Mouse (Mus musculus): ENCODE data around the gene Pheta2. TPM values are rescaled to one million over a fixed set of nuclear protein-coding genes. Genes with fewer than 3 reads are reported as not detected.

The Pheta2 gene
- 43.9 and 47.9 TPM in 2 replicates for polyA plus RNA-seq (2015; fragmentation: Nextera tagmentation; extraction: Ambion mirVana)

GRCm38 (mm10) chr15:82338593-82339112, at the start of gene Pheta2, which contains the start of the genes Naga and Smdt1:
Gene Pheta2 (plus strand): TSS chr15:82338942.
Gene Naga (minus strand): TSS chr15:82338925.
Gene Smdt1 (plus strand): TSS chr15:82338959.
- Histone ChIP-seq H3K36me3 (replicated peaks) (peaks cover 40% of the 10 kb centered on the region), H3K27me3 (no peaks in the 10 kb centered on the region), H3K9ac (peak within 1 kb of the TSS; percentile 83), H3K4me3 (replicated peaks) (peak within 1 kb of the TSS; percentile 71), H3K27ac (replicated peaks) (peak within 1 kb of the TSS; percentile 100), H3K4me2 (peak within 1 kb of the TSS; percentile 84), H3K9me3 (replicated peaks) (no peaks in the 10 kb centered on the region), H3K4me1 (replicated peaks) (peaks cover 71% of the 10 kb centered on the region)
- ATAC-seq (ENCODE audit: insufficient read depth): peak; percentile 77
- under 1% methylated on average over 41 of the region's 41 CpGs for WGBS (ENCODE audit: insufficient replicate concordance)

GRCm38 (mm10) chr15:82290252-82290651, 48.5 kb upstream of the Pheta2 start:
- Histone ChIP-seq H3K4me3 (replicated peaks) (no peak overlapping the region), H3K4me1 (replicated peaks) (peaks cover 20% of the 10 kb centered on the region), H3K9me3 (replicated peaks) (no peaks in the 10 kb centered on the region), H3K9ac (no peak overlapping the region), H3K36me3 (replicated peaks) (no peaks in the 10 kb centered on the region), H3K27me3 (peaks cover 26% of the 10 kb centered on the region), H3K4me2 (no peak overlapping the region), H3K27ac (replicated peaks) (no peak overlapping the region)
- no peak for ATAC-seq (ENCODE audit: insufficient read depth)
- WGBS (ENCODE audit: insufficient replicate concordance): 59% methylated on average over 7 of the region's 7 CpGs

GRCm38 (mm10) chr15:82292851-82293250, 45.9 kb upstream of the Pheta2 start:
- Histone ChIP-seq H3K9ac (no peak overlapping the region), H3K4me2 (no peak overlapping the region), H3K4me3 (replicated peaks) (no peak overlapping the region), H3K9me3 (replicated peaks) (no peaks in the 10 kb centered on the region), H3K27me3 (peaks cover 21% of the 10 kb centered on the region), H3K4me1 (replicated peaks) (peaks cover 13% of the 10 kb centered on the region), H3K27ac (replicated peaks) (no peak overlapping the region), H3K36me3 (replicated peaks) (no peaks in the 10 kb centered on the region)
- 18% methylated on average over 5 of the region's 5 CpGs for WGBS (ENCODE audit: insufficient replicate concordance)
- ATAC-seq (ENCODE audit: insufficient read depth): no peak

- Histone ChIP-seq H3K9ac (no peak overlapping the region), H3K4me2 (no peak overlapping the region), H3K9me3 (replicated peaks) (no peaks in the 10 kb centered on the region), H3K4me3 (replicated peaks) (no peak overlapping the region), H3K27me3 (peaks cover 21% of the 10 kb centered on the region), H3K36me3 (replicated peaks) (no peaks in the 10 kb centered on the region), H3K4me1 (replicated peaks) (peaks cover 13% of the 10 kb centered on the region), H3K27ac (replicated peaks) (no peak overlapping the region)
- ATAC-seq (ENCODE audit: insufficient read depth): no peak
- WGBS (ENCODE audit: insufficient replicate concordance): 16% methylated on average over 7 of the region's 7 CpGs
These were observed 45.5 kb upstream of the Pheta2 start for GRCm38 (mm10) chr15:82293271-82293711.

GRCm38 (mm10) chr15:82294059-82294458, 44.7 kb upstream of the Pheta2 start:
- Histone ChIP-seq H3K27me3 (peaks cover 28% of the 10 kb centered on the region), H3K4me1 (replicated peaks) (peaks cover 17% of the 10 kb centered on the region), H3K4me3 (replicated peaks) (no peak overlapping the region), H3K27ac (replicated peaks) (no peak overlapping the region), H3K9ac (no peak overlapping the region), H3K36me3 (replicated peaks) (no peaks in the 10 kb centered on the region), H3K9me3 (replicated peaks) (no peaks in the 10 kb centered on the region), H3K4me2 (no peak overlapping the region)
- ATAC-seq (ENCODE audit: insufficient read depth): no peak
- 35% methylated on average over 8 of the region's 8 CpGs for WGBS (ENCODE audit: insufficient replicate concordance)

GRCm38 (mm10) chr15:82298764-82299561, 39.8 kb upstream of the Pheta2 start, which contains the start of gene Wbp2nl:
Gene Wbp2nl (plus strand): TSS chr15:82298954.
- Histone ChIP-seq H3K4me1 (replicated peaks) (peaks cover 21% of the 10 kb centered on the region), H3K27ac (replicated peaks) (no peak within 1 kb of the TSS), H3K27me3 (peaks cover 14% of the 10 kb centered on the region), H3K9ac (no peak within 1 kb of the TSS), H3K4me3 (replicated peaks) (no peak within 1 kb of the TSS), H3K36me3 (replicated peaks) (no peaks in the 10 kb centered on the region), H3K9me3 (replicated peaks) (no peaks in the 10 kb centered on the region), H3K4me2 (peak within 1 kb of the TSS; percentile 29; the same call in 1 of the 2 replicates)
- 48% methylated on average over 39 of the region's 39 CpGs for WGBS (ENCODE audit: insufficient replicate concordance)
- no peak for ATAC-seq (ENCODE audit: insufficient read depth)

- WGBS (ENCODE audit: insufficient replicate concordance): 78% methylated on average over 3 of the region's 3 CpGs
- ATAC-seq (ENCODE audit: insufficient read depth): 0 out of 2 replicates have a peak, but pooled peaks have one; percentile 37
- H3K36me3 ChIP-seq (replicated peaks): no peaks in the 10 kb centered on the region
These were observed 31.6 kb upstream of the Pheta2 start for GRCm38 (mm10) chr15:82307107-82307506.

GRCm38 (mm10) chr15:82308416-82308815, 30.3 kb upstream of the Pheta2 start:
- H3K36me3 ChIP-seq (replicated peaks): no peaks in the 10 kb centered on the region
- H3K4me2 ChIP-seq: no peak overlapping the region
- no peak overlapping the region for H3K4me3 ChIP-seq (replicated peaks)
- H3K27me3 ChIP-seq: peaks cover 20% of the 10 kb centered on the region; the same call in 1 of the 2 replicates
- H3K9ac ChIP-seq: no peak overlapping the region
- H3K9me3 ChIP-seq (replicated peaks): no peaks in the 10 kb centered on the region
- no peak for ATAC-seq (ENCODE audit: insufficient read depth)
- 62% methylated on average over 3 of the region's 3 CpGs for WGBS (ENCODE audit: insufficient replicate concordance)
- no peaks in the 10 kb centered on the region; the same call in 1 of the 2 replicates for H3K4me1 ChIP-seq (replicated peaks)
- no peak overlapping the region for H3K27ac ChIP-seq (replicated peaks)

More at GRCm38 (mm10) chr15:82307107-82307506, 31.6 kb upstream of the Pheta2 start:
- Histone ChIP-seq H3K4me3 (replicated peaks) (no peak overlapping the region), H3K9ac (no peak overlapping the region), H3K9me3 (replicated peaks) (no peaks in the 10 kb centered on the region), H3K27me3 (peaks cover 20% of the 10 kb centered on the region; the same call in 1 of the 2 replicates), H3K4me1 (replicated peaks) (no peaks in the 10 kb centered on the region; the same call in 1 of the 2 replicates), H3K27ac (replicated peaks) (no peak overlapping the region), H3K4me2 (no peak overlapping the region)

GRCm38 (mm10) chr15:82317839-82318238, 20.9 kb upstream of the Pheta2 start:
- Histone ChIP-seq H3K4me2 (no peak overlapping the region), H3K36me3 (replicated peaks) (no peaks in the 10 kb centered on the region), H3K4me1 (replicated peaks) (no peaks in the 10 kb centered on the region), H3K27me3 (no peaks in the 10 kb centered on the region), H3K9ac (no peak overlapping the region), H3K4me3 (replicated peaks) (no peak overlapping the region), H3K9me3 (replicated peaks) (no peaks in the 10 kb centered on the region), H3K27ac (replicated peaks) (no peak overlapping the region)
- 66% methylated on average over 6 of the region's 6 CpGs for WGBS (ENCODE audit: insufficient replicate concordance)
- ATAC-seq (ENCODE audit: insufficient read depth): no peak

- H3K9ac ChIP-seq: no peak overlapping the region
- WGBS (ENCODE audit: insufficient replicate concordance): 49% methylated on average over 1 of the region's 1 CpGs
- no peak for ATAC-seq (ENCODE audit: insufficient read depth)
- H3K4me3 ChIP-seq (replicated peaks): no peak overlapping the region
- no peaks in the 10 kb centered on the region for H3K36me3 ChIP-seq (replicated peaks)
- H3K4me1 ChIP-seq (replicated peaks): no peaks in the 10 kb centered on the region
- H3K4me2 ChIP-seq: no peak overlapping the region
- no peak overlapping the region for H3K27ac ChIP-seq (replicated peaks)
- H3K9me3 ChIP-seq (replicated peaks): no peaks in the 10 kb centered on the region
- peaks cover 4% of the 10 kb centered on the region; the same call in 1 of the 2 replicates for H3K27me3 ChIP-seq
These were observed 19.1 kb upstream of the Pheta2 start for GRCm38 (mm10) chr15:82319613-82320012.

- Histone ChIP-seq H3K27ac (replicated peaks) (no peak overlapping the region), H3K4me3 (replicated peaks) (no peak overlapping the region), H3K9ac (no peak overlapping the region), H3K27me3 (peaks cover 4% of the 10 kb centered on the region; the same call in 1 of the 2 replicates), H3K4me2 (no peak overlapping the region), H3K36me3 (replicated peaks) (no peaks in the 10 kb centered on the region), H3K9me3 (replicated peaks) (no peaks in the 10 kb centered on the region), H3K4me1 (replicated peaks) (peaks cover 5% of the 10 kb centered on the region; the same call in 1 of the 2 replicates)
- WGBS (ENCODE audit: insufficient replicate concordance): 76% methylated on average over 8 of the region's 8 CpGs
- no peak for ATAC-seq (ENCODE audit: insufficient read depth)
These were observed 16.5 kb upstream of the Pheta2 start for GRCm38 (mm10) chr15:82322195-82322594.
